23 mouse cellular contexts compared by ENCODE assay signal in the genomic region with DNA sequence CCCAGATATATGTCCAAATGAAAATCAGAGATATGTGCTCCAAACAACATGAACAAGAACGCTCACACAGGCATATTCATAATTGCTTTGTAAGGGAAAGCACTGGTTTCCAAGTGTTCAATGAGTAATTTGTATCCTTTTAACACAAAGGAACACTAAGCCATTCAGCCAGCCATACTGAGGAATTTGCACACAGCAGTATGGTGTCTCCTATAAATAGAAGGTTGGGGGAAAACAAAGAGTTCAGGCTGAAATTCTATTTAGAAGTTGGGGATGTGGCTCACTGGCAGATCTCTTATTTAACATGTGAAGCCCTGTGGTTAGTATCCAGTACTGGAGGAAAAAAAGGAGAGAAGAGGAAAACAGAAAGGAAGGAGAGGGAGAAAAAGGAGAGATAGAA. TPM values are rescaled to one million over a fixed set of nuclear protein-coding genes. Genes with fewer than 3 reads are reported as not detected.
DNase-seq lines count a peak whose midpoint lies in the region; ATAC-seq and TF ChIP-seq lines count a peak whose summit lies in the region.
"Had no signal": no experiment of that assay in that cellular context is flagged by ENCODE, and none has a peak within 500 bp of the region (broad histone marks: within the 10 kb centered on the region; RNA-seq: fewer than 3 reads in every experiment).

No protein-coding gene starts in this region.

- no peak for TF ChIP-seq CTCF in embryonic fibroblast, embryonic 13.5 days (IDR thresholded peaks at IDR 0.05; ENCODE audit: borderline replicate concordance, insufficient read depth, low read length)

- H3K27ac ChIP-seq in embryonic fibroblast, embryonic 13.5 days (ENCODE audit: insufficient read depth, low read length): 0 out of 2 replicates have a peak overlapping the region, but pooled peaks have one; percentile 32
- H3K27ac ChIP-seq: embryonic facial prominence, embryonic 13.5 days; embryonic facial prominence, embryonic 15.5 days; forebrain, embryonic 13.5 days; forebrain, embryonic 15.5 days had no signal

- ATAC-seq in frontal cortex, adult (ENCODE audit: low TSS enrichment): peak; percentile 41; the same call in 1 of the 2 replicates
- ATAC-seq: CD4-positive, CD25-positive, alpha-beta regulatory T cell, adult 4 months; forebrain, embryonic 13.5 days; forebrain, embryonic 15.5 days; forebrain, postnatal 0 days had no signal

- DNase-seq in frontal cortex, postnatal 36 days (ENCODE audit: low spot score in 2 of 2): no peak
- DNase-seq in Muller cell, postnatal 12 days (ENCODE audit: inconsistent ontology term): peak; percentile 74
- no peak for DNase-seq in lung, postnatal 4 days
- no peak for DNase-seq in kidney, adult 18-20 months
- DNase-seq: adrenal gland, adult 2 months; adrenal gland, postnatal 10 days; adrenal gland, postnatal 25 days; B cell, adult 2 months; cerebellum, adult 11-12 months; cerebellum, adult 2 months; cerebellum, adult 9-11 months; cerebellum, postnatal 14 days; cerebellum, postnatal 36 days; embryo, embryonic 11 days; forebrain, postnatal 0 days had no signal

- no peak for TF ChIP-seq POLR2A in embryonic fibroblast, embryonic 13.5 days (IDR thresholded peaks at IDR 0.05; ENCODE audit: low read depth, low read length)

- H3K4me1 ChIP-seq in embryonic fibroblast, embryonic 13.5 days (ENCODE audit: control insufficient read depth, insufficient read depth, low read length): peaks cover 20% of the 10 kb centered on the region
- H3K4me1 ChIP-seq: forebrain, embryonic 13.5 days; forebrain, embryonic 15.5 days had no signal

- no peak overlapping the region for H3K4me3 ChIP-seq in embryonic fibroblast, embryonic 13.5 days (ENCODE audit: insufficient read depth, low read length)
- H3K4me3 ChIP-seq: embryonic facial prominence, embryonic 13.5 days; embryonic facial prominence, embryonic 15.5 days; forebrain, embryonic 13.5 days; forebrain, embryonic 15.5 days had no signal

RNA-seq across cellular contexts. Expression of gene Slit3, which starts 32.9 kb away (rescaled TPM):
- 179 and 211 TPM in 2 replicates for polyA plus RNA-seq in embryonic fibroblast, embryonic 13.5 days (2011; ENCODE audit: insufficient read length, low read depth, missing spikeins)
- polyA plus RNA-seq: CD4-positive, CD25-positive, alpha-beta regulatory T cell, adult 4 months; G1E had no signal
